Mouse (Mus musculus) megakaryocyte, embryonic 14.5 days (primary cell): ENCODE measurements around the gene Khdc3.

Source experiments
- FLI1 ChIP-seq: IDR thresholded peaks from 2 replicates; pipeline ENCODE4 v1.6.1; 2012; ENCODE audit warnings: low read length, inconsistent platforms, mixed read lengths
- GATA1 ChIP-seq: IDR thresholded peaks from 3 replicates; pipeline ENCODE4 v1.6.1; 2012; ENCODE audit warnings: mixed read lengths, low read length, inconsistent platforms, borderline replicate concordance

- TF ChIP-seq GATA1: no peak
- TF ChIP-seq FLI1: no peak
Observed at GRCm38 (mm10) chr9:73087581-73087980, 14.1 kb upstream of the Khdc3 start.
